Mouse (Mus musculus) intestine, embryonic 14.5 days (tissue): ENCODE measurements around the gene Kmt5c. TPM values are rescaled to one million over a fixed set of nuclear protein-coding genes. Genes with fewer than 3 reads are reported as not detected.

Experiments used
- ATAC-seq: fragments of 200-750 bp; cut with Nextera tagmentation; replicated peaks from 2 replicates; pipeline ENCODE4 v1.8.0; 2017; ENCODE audit warnings: low read depth, moderate number of reproducible peaks, moderate TSS enrichment, moderate library complexity; ENCODE audit not compliant: low FRiP score, low TSS enrichment
- DNase-seq: peaks from one replicate; pipeline ENCODE4 v3.0.0-alpha.2; 2018; ENCODE audit warnings: low spot score
- H3K27ac ChIP-seq: fragments of 300-500 bp; sonication (generic); 2 replicates; pipeline ENCODE4 v1.5.1; 2014; ENCODE audit warnings: low read depth, mild to moderate bottlenecking, control low read depth
- H3K27me3 ChIP-seq: fragments of 300-500 bp; sonication (generic); replicated peaks from 2 replicates; pipeline ENCODE4 v1.6.1; 2014; ENCODE audit warnings: low read length, control low read depth; ENCODE audit not compliant: control insufficient read depth, insufficient read depth
- H3K36me3 ChIP-seq: fragments of 300-500 bp; sonication (generic); 2 replicates; pipeline ENCODE4 v1.6.1; 2014; ENCODE audit warnings: low read length, control low read depth; ENCODE audit not compliant: control insufficient read depth, insufficient read depth
- H3K4me1 ChIP-seq: fragments of 300-500 bp; sonication (generic); replicated peaks from 2 replicates; pipeline ENCODE4 v1.6.1; 2014; ENCODE audit warnings: low read length, control low read depth, mixed read lengths; ENCODE audit not compliant: control insufficient read depth, insufficient read depth
- H3K4me2 ChIP-seq: fragments of 300-500 bp; sonication (generic); 2 replicates; pipeline ENCODE4 v1.6.1; 2014; ENCODE audit warnings: low read length
- H3K4me3 ChIP-seq: fragments of 300-500 bp; sonication (generic); 2 replicates; pipeline ENCODE4 v1.5.1; 2014; ENCODE audit warnings: low read depth, low read length, control low read depth, mixed read lengths
- H3K9ac ChIP-seq: fragments of 300-500 bp; sonication (generic); 2 replicates; pipeline ENCODE4 v1.6.1; 2014; ENCODE audit warnings: mild to moderate bottlenecking, low read length
- H3K9me3 ChIP-seq: fragments of 300-500 bp; sonication (generic); 2 replicates; pipeline ENCODE4 v1.6.1; 2016; ENCODE audit warnings: low read length, control low read depth; ENCODE audit not compliant: control insufficient read depth
- WGBS: fragments of 180-500 bp; shearing (Covaris S2); extraction: QIAGEN DNeasy Blood & Tissue Kit; methylation state at CpG from one replicate; pipeline ENCODE4 v1.1.7; 2014; 5-methylcytosine and 5-hydroxymethylcytosine counted together
- polyA plus RNA-seq: library from polyadenylated mRNA; unstranded; fragments of >200 nt; fragmentation: Nextera tagmentation; extraction: Ambion mirVana; gene quantifications from 2 replicates; pipeline ENCODE4 v1.2.1, GENCODE M21; 2014

Kmt5c gene
- polyA plus RNA-seq, 1 experiment from 2014 or later, result 66.9 TPM

GRCm38 (mm10) chr7:4716955-4717354 lies 23.0 kb upstream of the Kmt5c start:
- DNase-seq (no peak), ATAC-seq (no peak)
- H3K36me3 ChIP-seq, result peaks cover 44% of the 10 kb centered on the region
- no peak overlapping the region for H3K27ac ChIP-seq
- no peaks in the 10 kb centered on the region for H3K4me1 ChIP-seq
- H3K9me3 ChIP-seq, result no peaks in the 10 kb centered on the region
- no peaks in the 10 kb centered on the region for H3K27me3 ChIP-seq
- no peak overlapping the region for H3K4me2 ChIP-seq
- WGBS, result 64% methylated on average over 6 of the region's 6 CpGs
- H3K4me3 ChIP-seq, result no peak overlapping the region
- no peak overlapping the region for H3K9ac ChIP-seq

GRCm38 (mm10) chr7:4719276-4719675 lies 20.6 kb upstream of the Kmt5c start:
- ATAC-seq, result no peak
- no peak overlapping the region for H3K4me3 ChIP-seq

GRCm38 (mm10) chr7:4723508-4723907 lies 16.4 kb upstream of the Kmt5c start:
- H3K9ac ChIP-seq, result 0 out of 2 replicates have a peak overlapping the region, but pooled peaks have one; percentile 3
- H3K27ac ChIP-seq, result peak overlapping the region; percentile 77; the same call in 1 of the 2 replicates
- ATAC-seq, result no peak

More at GRCm38 (mm10) chr7:4719276-4719675, 20.6 kb upstream of the Kmt5c start:
- no peak overlapping the region for H3K27ac ChIP-seq
- peaks cover 4% of the 10 kb centered on the region; the same call in 1 of the 2 replicates for H3K4me1 ChIP-seq
- H3K4me2 ChIP-seq, result no peak overlapping the region
- DNase-seq, result no peak
- H3K36me3 ChIP-seq, result peaks cover 21% of the 10 kb centered on the region
- no peak overlapping the region for H3K9ac ChIP-seq
- no peaks in the 10 kb centered on the region for H3K27me3 ChIP-seq
- H3K9me3 ChIP-seq, result no peaks in the 10 kb centered on the region
- WGBS, result 89% methylated on average over 3 of the region's 3 CpGs

GRCm38 (mm10) chr7:4724359-4724758 lies 15.6 kb upstream of the Kmt5c start:
- H3K4me2 ChIP-seq, result peak overlapping the region; percentile 59
- 30% methylated on average over 3 of the region's 3 CpGs for WGBS
- H3K36me3 ChIP-seq, result no peaks in the 10 kb centered on the region
- peak; percentile 3; the same call in 1 of the 2 replicates for ATAC-seq
- no peak overlapping the region for H3K4me3 ChIP-seq
- H3K4me1 ChIP-seq, result peaks cover 4% of the 10 kb centered on the region; the same call in 1 of the 2 replicates
- no peaks in the 10 kb centered on the region for H3K27me3 ChIP-seq
- H3K9ac ChIP-seq, result no peak overlapping the region
- no peak for DNase-seq
- H3K9me3 ChIP-seq, result no peaks in the 10 kb centered on the region
- H3K27ac ChIP-seq, result peak overlapping the region; percentile 77

More at GRCm38 (mm10) chr7:4723508-4723907, 16.4 kb upstream of the Kmt5c start:
- H3K36me3 ChIP-seq, result no peaks in the 10 kb centered on the region
- peak overlapping the region; percentile 30 for H3K4me3 ChIP-seq
- no peaks in the 10 kb centered on the region for H3K27me3 ChIP-seq
- WGBS, result 37% methylated on average over 12 of the region's 12 CpGs
- no peaks in the 10 kb centered on the region for H3K9me3 ChIP-seq
- peaks cover 4% of the 10 kb centered on the region; the same call in 1 of the 2 replicates for H3K4me1 ChIP-seq
- H3K4me2 ChIP-seq, result peak overlapping the region; percentile 59
- DNase-seq, result no peak

GRCm38 (mm10) chr7:4725169-4725568 lies 14.7 kb upstream of the Kmt5c start, which contains the start of gene Tmem150b:
Tmem150b (minus strand) TSS chr7:4725249.
- Histone ChIP-seq H3K36me3 (no peaks in the 10 kb centered on the region), H3K4me2 (peak within 1 kb of the TSS; percentile 59), H3K4me3 (no peak within 1 kb of the TSS), H3K9me3 (no peaks in the 10 kb centered on the region), H3K27me3 (no peaks in the 10 kb centered on the region), H3K27ac (peak within 1 kb of the TSS; percentile 77), H3K9ac (no peak within 1 kb of the TSS), H3K4me1 (peaks cover 4% of the 10 kb centered on the region; the same call in 1 of the 2 replicates)
- 76% methylated on average over 7 of the region's 7 CpGs for WGBS
- DNase-seq (no peak), ATAC-seq (no peak; the same call in 1 of the 2 replicates)

GRCm38 (mm10) chr7:4731090-4731489 lies 8.8 kb upstream of the Kmt5c start:
- Histone ChIP-seq H3K27ac (no peak overlapping the region), H3K4me1 (no peaks in the 10 kb centered on the region), H3K4me3 (no peak overlapping the region), H3K27me3 (no peaks in the 10 kb centered on the region), H3K9me3 (no peaks in the 10 kb centered on the region), H3K9ac (no peak overlapping the region), H3K4me2 (no peak overlapping the region), H3K36me3 (no peaks in the 10 kb centered on the region)
- ATAC-seq, result no peak
- WGBS, result 83% methylated on average over 5 of the region's 5 CpGs
- no peak for DNase-seq

GRCm38 (mm10) chr7:4732968-4733392 lies 6.9 kb upstream of the Kmt5c start:
- Histone ChIP-seq H3K4me3 (no peak overlapping the region), H3K4me2 (no peak overlapping the region), H3K9me3 (no peaks in the 10 kb centered on the region), H3K36me3 (no peaks in the 10 kb centered on the region), H3K9ac (no peak overlapping the region), H3K27ac (no peak overlapping the region), H3K4me1 (no peaks in the 10 kb centered on the region), H3K27me3 (no peaks in the 10 kb centered on the region)
- DNase-seq, result no peak
- WGBS, result 60% methylated on average over 6 of the region's 6 CpGs
- peak; percentile 73; the same call in 1 of the 2 replicates for ATAC-seq

GRCm38 (mm10) chr7:4739041-4739543 lies 823 bp upstream of the Kmt5c start:
- peaks cover 25% of the 10 kb centered on the region for H3K4me1 ChIP-seq
- 55% methylated on average over 10 of the region's 10 CpGs for WGBS
- H3K27me3 ChIP-seq, result no peaks in the 10 kb centered on the region
- peaks cover 19% of the 10 kb centered on the region; the same call in 1 of the 2 replicates for H3K36me3 ChIP-seq
- peak overlapping the region; percentile 73 for H3K27ac ChIP-seq
- peak overlapping the region; percentile 60 for H3K4me2 ChIP-seq
- 0 out of 2 replicates have a peak overlapping the region, but pooled peaks have one; percentile 14 for H3K9ac ChIP-seq
- DNase-seq, result no peak
- peak overlapping the region; percentile 36 for H3K4me3 ChIP-seq
- ATAC-seq, result no peak
- H3K9me3 ChIP-seq, result no peaks in the 10 kb centered on the region

GRCm38 (mm10) chr7:4740309-4740727 lies 403 bp downstream of the Kmt5c start:
- Histone ChIP-seq H3K4me1 (peaks cover 25% of the 10 kb centered on the region), H3K9ac (peak overlapping the region; percentile 77), H3K36me3 (peaks cover 25% of the 10 kb centered on the region; the same call in 1 of the 2 replicates), H3K27ac (peak overlapping the region; percentile 86), H3K4me2 (peak overlapping the region; percentile 80), H3K27me3 (no peaks in the 10 kb centered on the region), H3K4me3 (peak overlapping the region; percentile 77), H3K9me3 (no peaks in the 10 kb centered on the region)
- ATAC-seq, result peak; percentile 36
- 1% methylated on average over 13 of the region's 14 CpGs for WGBS
- DNase-seq, result peak; percentile 75
